Mouse (Mus musculus): ENCODE measurements around the gene Abhd6. TPM values are rescaled to one million over a fixed set of nuclear protein-coding genes. Genes with fewer than 3 reads are reported as not detected.

The Abhd6 gene
- polyA plus RNA-seq, 1 experiment from 2014 or later: 15.6 TPM

DNA sequence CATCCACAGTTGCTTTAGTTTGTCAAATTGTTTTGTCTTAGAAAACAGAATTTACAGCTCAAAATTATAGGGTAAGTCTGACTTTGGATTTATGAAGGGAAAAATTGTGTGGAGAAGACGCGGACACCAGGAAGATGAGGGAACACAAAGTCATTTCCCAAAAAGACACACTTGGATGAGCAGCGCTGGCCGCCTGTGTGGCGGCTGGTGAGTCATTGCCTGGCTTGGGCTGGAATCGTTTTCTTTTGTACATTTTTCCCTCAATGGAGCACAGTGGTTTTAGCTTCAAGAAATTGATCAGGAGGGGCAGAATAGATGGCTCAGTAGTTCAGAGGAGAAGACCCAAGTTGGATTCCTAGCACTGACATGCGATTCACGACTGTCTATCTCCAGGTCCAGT lies 99.2 kb downstream of the Abhd6 start:
- no peak overlapping the region for H3K4me2 ChIP-seq
- WGBS: 82% methylated on average over 8 of the region's 8 CpGs

DNA sequence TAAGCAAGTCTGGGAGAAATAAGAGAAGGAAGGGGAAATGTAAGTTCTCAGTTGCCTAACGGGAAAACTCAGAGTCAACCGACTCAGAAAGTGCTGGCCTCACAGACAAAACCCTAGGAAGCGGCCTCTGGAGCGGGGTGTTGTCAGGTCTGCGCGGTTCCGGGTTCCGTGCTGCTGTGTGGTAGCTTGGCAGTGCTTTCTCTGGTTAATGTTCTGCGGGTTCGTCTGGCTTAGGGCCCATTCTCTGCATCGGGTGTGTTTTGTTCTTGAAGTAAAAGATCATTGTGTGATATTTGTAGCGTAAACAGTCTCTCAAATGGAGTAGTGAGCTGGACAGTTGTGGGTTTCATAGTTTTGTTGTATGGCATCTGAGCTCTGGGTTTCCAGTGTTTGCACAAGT lies 100.0 kb downstream of the Abhd6 start:
- DNase-seq (ENCODE audit: low spot score, missing footprints) (no peak), ATAC-seq (ENCODE audit: low FRiP score) (no peak)
- H3K4me3 ChIP-seq (ENCODE audit: low read depth, low read length): no peak overlapping the region
- WGBS: 84% methylated on average over 12 of the region's 12 CpGs
- no peak overlapping the region for H3K4me2 ChIP-seq
- H3K27me3 ChIP-seq (ENCODE audit: control insufficient read depth, insufficient read depth, low read length): no peaks in the 10 kb centered on the region
- no peaks in the 10 kb centered on the region for H3K9me3 ChIP-seq (ENCODE audit: control insufficient read depth, low read length)
- no peaks in the 10 kb centered on the region for H3K36me3 ChIP-seq (ENCODE audit: control insufficient read depth, insufficient read depth, low read length)
- H3K9ac ChIP-seq (ENCODE audit: low read length): no peak overlapping the region
- H3K4me1 ChIP-seq (ENCODE audit: control insufficient read depth, insufficient read depth, low read length): peaks cover 1% of the 10 kb centered on the region; the same call in 1 of the 2 replicates
- H3K27ac ChIP-seq (ENCODE audit: low read depth, low read length): no peak overlapping the region

More for the DNA sequence above, 99.2 kb downstream of the Abhd6 start:
- ATAC-seq (ENCODE audit: low FRiP score) (no peak), DNase-seq (ENCODE audit: low spot score, missing footprints) (no peak)
- Histone ChIP-seq H3K4me3 (ENCODE audit: low read depth, low read length) (no peak overlapping the region), H3K27ac (ENCODE audit: low read depth, low read length) (no peak overlapping the region), H3K27me3 (ENCODE audit: control insufficient read depth, insufficient read depth, low read length) (no peaks in the 10 kb centered on the region), H3K9ac (ENCODE audit: low read length) (no peak overlapping the region), H3K36me3 (ENCODE audit: control insufficient read depth, insufficient read depth, low read length) (no peaks in the 10 kb centered on the region), H3K9me3 (ENCODE audit: control insufficient read depth, low read length) (no peaks in the 10 kb centered on the region), H3K4me1 (ENCODE audit: control insufficient read depth, insufficient read depth, low read length) (peaks cover 3% of the 10 kb centered on the region; the same call in 1 of the 2 replicates)

Other genes with a start within 250 kb of the Abhd6 start
- not detected in 2 replicates for gene Gm26661, start 211.3 kb upstream of the Abhd6 start, polyA plus RNA-seq (2014; fragmentation: Nextera tagmentation; extraction: Ambion mirVana)
- 10.9 and 12.0 TPM in 2 replicates for gene Flnb, start 184.9 kb upstream of the Abhd6 start, polyA plus RNA-seq (2014; fragmentation: Nextera tagmentation; extraction: Ambion mirVana)
- gene Gm45521, start 45.6 kb upstream of the Abhd6 start, polyA plus RNA-seq (2014; fragmentation: Nextera tagmentation; extraction: Ambion mirVana): 0.36 TPM in 1 of 2 replicates, not detected in the other
- 0.07 and 0.23 TPM in 2 replicates for gene Dnase1l3, start 8.3 kb upstream of the Abhd6 start, polyA plus RNA-seq (2014; fragmentation: Nextera tagmentation; extraction: Ambion mirVana)
- 55.5 and 56.5 TPM in 2 replicates for gene Rpp14, start 77.5 kb downstream of the Abhd6 start, polyA plus RNA-seq (2014; fragmentation: Nextera tagmentation; extraction: Ambion mirVana)
- gene Pxk, start 95.3 kb downstream of the Abhd6 start, polyA plus RNA-seq (2014; fragmentation: Nextera tagmentation; extraction: Ambion mirVana): 23.2 and 23.4 TPM in 2 replicates
- gene Pdhb, start 170.1 kb downstream of the Abhd6 start, polyA plus RNA-seq (2014; fragmentation: Nextera tagmentation; extraction: Ambion mirVana): 215 and 238 TPM in 2 replicates
- 8.2 and 10.8 TPM in 2 replicates for gene Kctd6, start 211.2 kb downstream of the Abhd6 start, polyA plus RNA-seq (2014; fragmentation: Nextera tagmentation; extraction: Ambion mirVana)

All from midbrain, embryonic 11.5 days (tissue).